Mouse (Mus musculus) forebrain, embryonic 11.5 days (tissue): ENCODE results near the gene 1700088E04Rik. TPM values are rescaled to one million over a fixed set of nuclear protein-coding genes. Genes with fewer than 3 reads are reported as not detected.

Source experiments
- ATAC-seq: fragments of 200-750 bp; cut with Nextera tagmentation; replicated peaks from 2 replicates; pipeline ENCODE4 v1.8.0; 2017; ENCODE audit warnings: moderate TSS enrichment; ENCODE audit not compliant: low FRiP score
- DNase-seq: peaks from one replicate; pipeline ENCODE4 v3.0.0-alpha.2; 2017; ENCODE audit warnings: low spot score
- H3K27ac ChIP-seq: fragments of 300-500 bp; sonication (generic); 2 replicates; pipeline ENCODE4 v1.5.1; 2014; ENCODE audit warnings: low read depth, low read length
- H3K27me3 ChIP-seq: fragments of 300-500 bp; sonication (generic); 2 replicates; pipeline ENCODE4 v1.6.1; 2014; ENCODE audit warnings: mild to moderate bottlenecking, low read length, mixed read lengths; ENCODE audit not compliant: control insufficient read depth, insufficient read depth
- H3K36me3 ChIP-seq: fragments of 300-500 bp; sonication (generic); 2 replicates; pipeline ENCODE4 v1.6.1; 2014; ENCODE audit warnings: mild to moderate bottlenecking, low read length, moderate library complexity, mixed read lengths; ENCODE audit not compliant: control insufficient read depth, insufficient read depth
- H3K4me1 ChIP-seq: fragments of 300-500 bp; sonication (generic); replicated peaks from 2 replicates; pipeline ENCODE4 v1.6.1; 2014; ENCODE audit warnings: low read length, mixed read lengths; ENCODE audit not compliant: control insufficient read depth, insufficient read depth
- H3K4me2 ChIP-seq: fragments of 300-500 bp; sonication (generic); 2 replicates; pipeline ENCODE4 v1.6.1; 2014; ENCODE audit warnings: low read depth, mild to moderate bottlenecking, low read length, moderate library complexity, mixed read lengths; ENCODE audit not compliant: severe bottlenecking
- H3K4me3 ChIP-seq: fragments of 300-500 bp; sonication (generic); 2 replicates; pipeline ENCODE4 v1.5.1; 2014; ENCODE audit warnings: low read depth, low read length
- H3K9ac ChIP-seq: fragments of 300-500 bp; sonication (generic); 2 replicates; pipeline ENCODE4 v1.6.1; 2014; ENCODE audit warnings: low read length
- H3K9me3 ChIP-seq: fragments of 300-500 bp; sonication (generic); 2 replicates; pipeline ENCODE4 v1.6.1; 2016; ENCODE audit warnings: low read length, mixed read lengths; ENCODE audit not compliant: control insufficient read depth
- WGBS: fragments of 180-500 bp; shearing (Covaris S2); extraction: QIAGEN DNeasy Blood & Tissue Kit; methylation state at CpG from one replicate; pipeline ENCODE4 v1.1.7; 2014; 5-methylcytosine and 5-hydroxymethylcytosine counted together
- polyA plus RNA-seq: library from polyadenylated mRNA; unstranded; fragments of >200 nt; fragmentation: Nextera tagmentation; extraction: Ambion mirVana; gene quantifications from 2 replicates; pipeline ENCODE4 v1.2.1, GENCODE M21; 2014

Gene 1700088E04Rik
- polyA plus RNA-seq, 1 experiment from 2014 or later = 9.3 TPM

GRCm38 (mm10) chr15:79139640-79140039, 1.4 kb downstream of the 1700088E04Rik start:
- Histone ChIP-seq H3K4me1 (peaks cover 2% of the 10 kb centered on the region; the same call in 1 of the 2 replicates), H3K4me3 (no peak overlapping the region), H3K27ac (no peak overlapping the region), H3K36me3 (no peaks in the 10 kb centered on the region), H3K9ac (no peak overlapping the region), H3K27me3 (no peaks in the 10 kb centered on the region), H3K4me2 (no peak overlapping the region), H3K9me3 (no peaks in the 10 kb centered on the region)
- ATAC-seq (no peak), DNase-seq (no peak)
- 63% methylated on average over 10 of the region's 10 CpGs for WGBS

GRCm38 (mm10) chr15:79135783-79136575, 5.1 kb downstream of the 1700088E04Rik start:
- no peak for ATAC-seq
- Histone ChIP-seq H3K9ac (no peak overlapping the region; the same call in 1 of the 2 replicates), H3K4me3 (no peak overlapping the region), H3K27me3 (no peaks in the 10 kb centered on the region), H3K4me2 (no peak overlapping the region), H3K9me3 (no peaks in the 10 kb centered on the region), H3K4me1 (no peaks in the 10 kb centered on the region; the same call in 1 of the 2 replicates), H3K27ac (no peak overlapping the region), H3K36me3 (no peaks in the 10 kb centered on the region)
- WGBS = 71% methylated on average over 11 of the region's 11 CpGs
- no peak for DNase-seq

- no peaks in the 10 kb centered on the region for H3K36me3 ChIP-seq
- H3K27ac ChIP-seq = no peak overlapping the region
- no peak overlapping the region for H3K4me2 ChIP-seq
- no peaks in the 10 kb centered on the region for H3K27me3 ChIP-seq
- WGBS = 83% methylated on average over 9 of the region's 9 CpGs
- no peak overlapping the region for H3K9ac ChIP-seq
- DNase-seq (no peak), ATAC-seq (no peak)
- H3K4me1 ChIP-seq = no peaks in the 10 kb centered on the region; the same call in 1 of the 2 replicates
- no peak overlapping the region for H3K4me3 ChIP-seq
- no peaks in the 10 kb centered on the region for H3K9me3 ChIP-seq
Measured at GRCm38 (mm10) chr15:79135332-79135731, 5.7 kb downstream of the 1700088E04Rik start.

- Histone ChIP-seq H3K9ac (no peak overlapping the region), H3K27me3 (no peaks in the 10 kb centered on the region), H3K4me1 (no peaks in the 10 kb centered on the region), H3K27ac (no peak overlapping the region), H3K4me3 (no peak overlapping the region), H3K9me3 (no peaks in the 10 kb centered on the region), H3K4me2 (no peak overlapping the region), H3K36me3 (no peaks in the 10 kb centered on the region)
- no peak for ATAC-seq
- WGBS = 84% methylated on average over 9 of the region's 9 CpGs
- DNase-seq = no peak
Measured at GRCm38 (mm10) chr15:79134496-79135270, 6.4 kb downstream of the 1700088E04Rik start.

GRCm38 (mm10) chr15:79133191-79133661, 7.8 kb downstream of the 1700088E04Rik start:
- Histone ChIP-seq H3K9me3 (no peaks in the 10 kb centered on the region), H3K4me2 (no peak overlapping the region), H3K27me3 (no peaks in the 10 kb centered on the region), H3K4me3 (no peak overlapping the region), H3K27ac (no peak overlapping the region), H3K4me1 (no peaks in the 10 kb centered on the region), H3K9ac (no peak overlapping the region), H3K36me3 (no peaks in the 10 kb centered on the region)
- WGBS = 83% methylated on average over 6 of the region's 6 CpGs
- no peak for DNase-seq
- ATAC-seq = no peak

- ATAC-seq (no peak), DNase-seq (no peak)
- no peaks in the 10 kb centered on the region; the same call in none of the 2 replicates for H3K36me3 ChIP-seq
- no peaks in the 10 kb centered on the region for H3K4me1 ChIP-seq
- no peak overlapping the region for H3K4me3 ChIP-seq
- no peaks in the 10 kb centered on the region for H3K27me3 ChIP-seq
- H3K9ac ChIP-seq = no peak overlapping the region
- H3K4me2 ChIP-seq = no peak overlapping the region
- H3K27ac ChIP-seq = no peak overlapping the region
- H3K9me3 ChIP-seq = no peaks in the 10 kb centered on the region
- 78% methylated on average over 7 of the region's 7 CpGs for WGBS
Measured at GRCm38 (mm10) chr15:79131442-79131841, 9.6 kb downstream of the 1700088E04Rik start.

- Histone ChIP-seq H3K27me3 (no peaks in the 10 kb centered on the region), H3K36me3 (no peaks in the 10 kb centered on the region; the same call in none of the 2 replicates), H3K4me2 (no peak overlapping the region), H3K4me3 (no peak overlapping the region), H3K4me1 (no peaks in the 10 kb centered on the region), H3K9me3 (no peaks in the 10 kb centered on the region), H3K9ac (no peak overlapping the region), H3K27ac (no peak overlapping the region)
- WGBS = 87% methylated on average over 10 of the region's 10 CpGs
- DNase-seq (no peak), ATAC-seq (no peak)
Measured at GRCm38 (mm10) chr15:79130782-79131181, 10.3 kb downstream of the 1700088E04Rik start.

- WGBS = 83% methylated on average over 7 of the region's 7 CpGs
- Histone ChIP-seq H3K27me3 (no peaks in the 10 kb centered on the region), H3K4me1 (no peaks in the 10 kb centered on the region), H3K4me3 (no peak overlapping the region), H3K36me3 (no peaks in the 10 kb centered on the region; the same call in none of the 2 replicates), H3K4me2 (no peak overlapping the region), H3K9ac (no peak overlapping the region), H3K27ac (no peak overlapping the region), H3K9me3 (no peaks in the 10 kb centered on the region)
- no peak for ATAC-seq
- DNase-seq = no peak
Measured at GRCm38 (mm10) chr15:79129311-79129710, 11.7 kb downstream of the 1700088E04Rik start.
